Mouse (Mus musculus) spleen, postnatal 14 days (tissue): ENCODE data around the gene Ercc5.

Experiments used
- DNase-seq, 2 experiments: peaks; one replicate each; pipeline ENCODE4 v3.0.0; 2021 to 2022; ENCODE audit warnings: low spot score in 2 of 2

The Ercc5 gene

GRCm38 (mm10) chr1:44147563-44148381, at the start of gene Ercc5:
Ercc5 (plus strand) TSS chr1:44147744.
- peak; percentile 49 to 55 for DNase-seq

- peak; percentile 28 to 35 for DNase-seq
Observed at GRCm38 (mm10) chr1:44101448-44102225, 45.9 kb upstream of the Ercc5 start.

GRCm38 (mm10) chr1:44102259-44102717, 45.3 kb upstream of the Ercc5 start, which contains the start of gene Tex30:
Tex30 (minus strand) TSS chr1:44102441.
- peak; percentile 86 to 88 for DNase-seq

GRCm38 (mm10) chr1:44102939-44103338, 44.6 kb upstream of the Ercc5 start:
- no peak for DNase-seq

- no peak for DNase-seq
Observed at GRCm38 (mm10) chr1:44117571-44117970, 30.0 kb upstream of the Ercc5 start.

- peak; percentile 29 to 45 for DNase-seq
Observed at GRCm38 (mm10) chr1:44118239-44119054, 29.1 kb upstream of the Ercc5 start, which contains the start of the genes Kdelc1 and Bivm. Kdelc1 (minus strand) TSS chr1:44118808. Bivm (plus strand) TSS chr1:44118957.

- DNase-seq: peak; percentile 29 to 51
Observed at GRCm38 (mm10) chr1:44119201-44120073, 28.1 kb upstream of the Ercc5 start.

GRCm38 (mm10) chr1:44120074-44120406, 27.5 kb upstream of the Ercc5 start:
- DNase-seq: no peak

GRCm38 (mm10) chr1:44122256-44122655, 25.3 kb upstream of the Ercc5 start:
- DNase-seq: no peak

GRCm38 (mm10) chr1:44125590-44125989, 22.0 kb upstream of the Ercc5 start:
- no peak for DNase-seq

- no peak for DNase-seq
Observed at GRCm38 (mm10) chr1:44129929-44130581, 17.5 kb upstream of the Ercc5 start.

GRCm38 (mm10) chr1:44140232-44140631, 7.3 kb upstream of the Ercc5 start:
- no peak for DNase-seq

GRCm38 (mm10) chr1:44142747-44143146, 4.8 kb upstream of the Ercc5 start:
- no peak for DNase-seq

- DNase-seq: no peak
Observed at GRCm38 (mm10) chr1:44148706-44149105, 1.2 kb downstream of the Ercc5 start.

- no peak for DNase-seq
Observed at GRCm38 (mm10) chr1:44155287-44155686, 7.7 kb downstream of the Ercc5 start.

GRCm38 (mm10) chr1:44158317-44158716, 10.8 kb downstream of the Ercc5 start:
- no peak for DNase-seq

- no peak for DNase-seq
Observed at GRCm38 (mm10) chr1:44161818-44162217, 14.3 kb downstream of the Ercc5 start.

GRCm38 (mm10) chr1:44162389-44162788, 14.8 kb downstream of the Ercc5 start:
- DNase-seq: no peak

- no peak for DNase-seq
Observed at GRCm38 (mm10) chr1:44167859-44168383, 20.4 kb downstream of the Ercc5 start.

- DNase-seq: no peak
Observed at GRCm38 (mm10) chr1:44172656-44173055, 25.1 kb downstream of the Ercc5 start.
